Mouse (Mus musculus) adipocyte (in vitro differentiated cells): Measurements from ENCODE around the gene Rps9.
"Not testable (repeated sequence)": the region's sequence is repeated elsewhere in the genome, so short reads cannot be mapped to it uniquely, and the experiment has no call there.

ENCODE experiments used
- DNase-seq: peaks from one replicate; pipeline ENCODE4 v3.0.0-alpha.2; 2016; ENCODE audit warnings: low spot score

The Rps9 gene

GRCm38 (mm10) chr7:3698471-3698870 lies 5.3 kb upstream of the Rps9 start:
- no peak for DNase-seq

GRCm38 (mm10) chr7:3703148-3703878 lies 480 bp upstream of the Rps9 start:
- no peak for DNase-seq

- no peak for DNase-seq
Observed at GRCm38 (mm10) chr7:3704475-3704874, 682 bp downstream of the Rps9 start.

GRCm38 (mm10) chr7:3705461-3705860 lies 1.7 kb downstream of the Rps9 start:
- not testable (repeated sequence) for DNase-seq

GRCm38 (mm10) chr7:3705911-3706310 lies 2.1 kb downstream of the Rps9 start:
- no peak for DNase-seq

- no peak for DNase-seq
Observed at GRCm38 (mm10) chr7:3706343-3706934, 2.6 kb downstream of the Rps9 start.

- DNase-seq = no peak
Observed at GRCm38 (mm10) chr7:3707027-3707426, 3.2 kb downstream of the Rps9 start.

- DNase-seq = no peak
Observed at GRCm38 (mm10) chr7:3707568-3708413, 4.0 kb downstream of the Rps9 start.

- DNase-seq = not testable (repeated sequence)
Observed at GRCm38 (mm10) chr7:3708447-3708980, 4.7 kb downstream of the Rps9 start.

- DNase-seq = no peak
Observed at GRCm38 (mm10) chr7:3709000-3709399, 5.2 kb downstream of the Rps9 start.

GRCm38 (mm10) chr7:3712264-3712942 lies 8.6 kb downstream of the Rps9 start:
- DNase-seq = no peak

- no peak for DNase-seq
Observed at GRCm38 (mm10) chr7:3715249-3715648, 11.5 kb downstream of the Rps9 start.

- DNase-seq = not testable (repeated sequence)
Observed at GRCm38 (mm10) chr7:3720268-3720667, 16.5 kb downstream of the Rps9 start, which contains the start of gene Pirb. Gene Pirb, minus strand, starts transcription at chr7:3720391.

GRCm38 (mm10) chr7:3725459-3725858 lies 21.7 kb downstream of the Rps9 start:
- DNase-seq = not testable (repeated sequence)

GRCm38 (mm10) chr7:3732675-3733074 lies 28.9 kb downstream of the Rps9 start:
- DNase-seq = not testable (repeated sequence)
